Mouse (Mus musculus) heart, embryonic 11.5 days (tissue): ENCODE results near the gene Nqo1. TPM values are rescaled to one million over a fixed set of nuclear protein-coding genes. Genes with fewer than 3 reads are reported as not detected.

Experiments used
- ATAC-seq: fragments of 200-750 bp; cut with Nextera tagmentation; replicated peaks from 2 replicates; pipeline ENCODE4 v1.8.0; 2017; ENCODE audit warnings: moderate library complexity; ENCODE audit not compliant: insufficient number of reproducible peaks, low FRiP score, low TSS enrichment
- H3K27ac ChIP-seq: fragments of 300-500 bp; sonication (generic); 2 replicates; pipeline ENCODE4 v1.5.1; 2014; ENCODE audit warnings: mild to moderate bottlenecking, low read depth, low read length
- H3K27me3 ChIP-seq: fragments of 300-500 bp; sonication (generic); 2 replicates; pipeline ENCODE4 v1.6.1; 2014; ENCODE audit warnings: mild to moderate bottlenecking, low read length, mixed read lengths; ENCODE audit not compliant: control insufficient read depth, insufficient read depth
- H3K36me3 ChIP-seq: fragments of 300-500 bp; sonication (generic); 2 replicates; pipeline ENCODE4 v1.6.1; 2014; ENCODE audit warnings: mild to moderate bottlenecking, low read length, moderate library complexity, mixed read lengths; ENCODE audit not compliant: control insufficient read depth, insufficient read depth
- H3K4me1 ChIP-seq: fragments of 300-500 bp; sonication (generic); 2 replicates; pipeline ENCODE4 v1.6.1; 2014; ENCODE audit warnings: low read length; ENCODE audit not compliant: control insufficient read depth, insufficient read depth
- H3K4me2 ChIP-seq: fragments of 300-500 bp; sonication (generic); 2 replicates; pipeline ENCODE4 v1.6.1; 2014; ENCODE audit warnings: mild to moderate bottlenecking, moderate library complexity
- H3K4me3 ChIP-seq: fragments of 300-500 bp; sonication (generic); 2 replicates; pipeline ENCODE4 v1.5.1; 2014; ENCODE audit warnings: low read depth, low read length
- H3K9ac ChIP-seq: fragments of 300-500 bp; sonication (generic); 2 replicates; pipeline ENCODE4 v1.6.1; 2014; ENCODE audit warnings: mild to moderate bottlenecking, low read depth, low read length, moderate library complexity
- H3K9me3 ChIP-seq: fragments of 300-500 bp; sonication (generic); replicated peaks from 2 replicates; pipeline ENCODE4 v1.6.1; 2016; ENCODE audit warnings: low read length; ENCODE audit not compliant: control insufficient read depth
- WGBS: fragments of 180-500 bp; shearing (Covaris S2); extraction: QIAGEN DNeasy Blood & Tissue Kit; methylation state at CpG from one replicate; pipeline ENCODE4 v1.1.7; 2014; ENCODE audit not compliant: insufficient replicate concordance; 5-methylcytosine and 5-hydroxymethylcytosine counted together
- polyA plus RNA-seq: library from polyadenylated mRNA; unstranded; fragments of >200 nt; fragmentation: Nextera tagmentation; extraction: Ambion mirVana; gene quantifications from 2 replicates; pipeline ENCODE4 v1.2.1, GENCODE M21; 2014

The Nqo1 gene
- polyA plus RNA-seq, 1 experiment from 2014 or later, result 6.9 TPM

GRCm38 (mm10) chr8:107384651-107385050, 18.4 kb downstream of the Nqo1 start:
- Histone ChIP-seq H3K4me1 (peaks cover 3% of the 10 kb centered on the region; the same call in 1 of the 2 replicates), H3K36me3 (peaks cover 2% of the 10 kb centered on the region; the same call in 1 of the 2 replicates), H3K27ac (no peak overlapping the region), H3K9me3 (no peaks in the 10 kb centered on the region), H3K27me3 (no peaks in the 10 kb centered on the region), H3K4me3 (no peak overlapping the region), H3K9ac (no peak overlapping the region), H3K4me2 (no peak overlapping the region)
- ATAC-seq, result no peak
- WGBS, result 43% methylated on average over 5 of the region's 5 CpGs

GRCm38 (mm10) chr8:107382898-107383297, 20.1 kb downstream of the Nqo1 start:
- WGBS, result 75% methylated on average over 4 of the region's 4 CpGs
- ATAC-seq, result no peak

GRCm38 (mm10) chr8:107381666-107382065, 21.3 kb downstream of the Nqo1 start:
- H3K4me2 ChIP-seq, result no peak overlapping the region
- no peaks in the 10 kb centered on the region for H3K9me3 ChIP-seq
- H3K4me3 ChIP-seq, result no peak overlapping the region
- H3K27me3 ChIP-seq, result no peaks in the 10 kb centered on the region
- H3K4me1 ChIP-seq, result peaks cover 3% of the 10 kb centered on the region; the same call in 1 of the 2 replicates
- WGBS, result 83% methylated on average over 4 of the region's 4 CpGs
- no peak overlapping the region for H3K27ac ChIP-seq
- peaks cover 13% of the 10 kb centered on the region for H3K36me3 ChIP-seq
- no peak for ATAC-seq
- no peak overlapping the region for H3K9ac ChIP-seq

More at GRCm38 (mm10) chr8:107382898-107383297, 20.1 kb downstream of the Nqo1 start:
- H3K4me2 ChIP-seq, result no peak overlapping the region
- no peak overlapping the region for H3K4me3 ChIP-seq
- no peaks in the 10 kb centered on the region for H3K9me3 ChIP-seq
- H3K9ac ChIP-seq, result no peak overlapping the region
- H3K4me1 ChIP-seq, result peaks cover 3% of the 10 kb centered on the region; the same call in 1 of the 2 replicates
- H3K36me3 ChIP-seq, result peaks cover 13% of the 10 kb centered on the region
- no peaks in the 10 kb centered on the region for H3K27me3 ChIP-seq
- H3K27ac ChIP-seq, result no peak overlapping the region

GRCm38 (mm10) chr8:107380734-107381133, 22.3 kb downstream of the Nqo1 start:
- ATAC-seq, result no peak
- Histone ChIP-seq H3K4me1 (no peaks in the 10 kb centered on the region), H3K27ac (no peak overlapping the region), H3K9ac (no peak overlapping the region), H3K4me3 (no peak overlapping the region), H3K9me3 (no peaks in the 10 kb centered on the region), H3K36me3 (peaks cover 13% of the 10 kb centered on the region), H3K27me3 (no peaks in the 10 kb centered on the region), H3K4me2 (no peak overlapping the region)
- 91% methylated on average over 8 of the region's 8 CpGs for WGBS

- no peaks in the 10 kb centered on the region for H3K4me1 ChIP-seq
- H3K4me3 ChIP-seq, result no peak overlapping the region
- ATAC-seq, result no peak
- WGBS, result 89% methylated on average over 3 of the region's 3 CpGs
- H3K9me3 ChIP-seq, result no peaks in the 10 kb centered on the region
- H3K9ac ChIP-seq, result no peak overlapping the region
- H3K27ac ChIP-seq, result no peak overlapping the region
- no peaks in the 10 kb centered on the region for H3K27me3 ChIP-seq
- H3K4me2 ChIP-seq, result no peak overlapping the region
- peaks cover 16% of the 10 kb centered on the region for H3K36me3 ChIP-seq
Observed at GRCm38 (mm10) chr8:107377346-107377745, 25.7 kb downstream of the Nqo1 start.

GRCm38 (mm10) chr8:107370311-107370710, 32.7 kb downstream of the Nqo1 start:
- Histone ChIP-seq H3K27me3 (no peaks in the 10 kb centered on the region), H3K36me3 (peaks cover 31% of the 10 kb centered on the region), H3K9me3 (no peaks in the 10 kb centered on the region), H3K4me1 (no peaks in the 10 kb centered on the region), H3K9ac (no peak overlapping the region), H3K4me2 (no peak overlapping the region), H3K27ac (no peak overlapping the region), H3K4me3 (no peak overlapping the region)
- ATAC-seq, result no peak
- WGBS, result 78% methylated on average over 4 of the region's 4 CpGs

Other genes with a start within 250 kb of the Nqo1 start
- gene Nfat5, start 109.7 kb downstream of the Nqo1 start, polyA plus RNA-seq, result 11.2 and 12.2 TPM in 2 replicates
- gene Nob1, start 21.8 kb upstream of the Nqo1 start, polyA plus RNA-seq, result 48.4 and 48.8 TPM in 2 replicates
- 34.6 and 35.2 TPM in 2 replicates for gene Wwp2, start 33.2 kb upstream of the Nqo1 start, polyA plus RNA-seq
- 223 and 234 TPM in 2 replicates for gene Psmd7, start 185.3 kb upstream of the Nqo1 start, polyA plus RNA-seq